Mouse (Mus musculus) kidney, embryonic 15.5 days (tissue): ENCODE results near the gene Rad54l. TPM values are rescaled to one million over a fixed set of nuclear protein-coding genes. Genes with fewer than 3 reads are reported as not detected.

ENCODE experiments used
- ATAC-seq: fragments of 200-750 bp; cut with Nextera tagmentation; replicated peaks from 2 replicates; pipeline ENCODE4 v1.8.0; 2017; ENCODE audit warnings: moderate TSS enrichment; ENCODE audit not compliant: low FRiP score
- H3K27ac ChIP-seq: fragments of 300-500 bp; sonication (generic); 2 replicates; pipeline ENCODE4 v1.5.1; 2015; ENCODE audit warnings: mild to moderate bottlenecking, inconsistent platforms
- H3K27me3 ChIP-seq: fragments of 300-500 bp; sonication (generic); 2 replicates; pipeline ENCODE4 v1.6.1; 2015; ENCODE audit warnings: inconsistent platforms
- H3K36me3 ChIP-seq: fragments of 300-500 bp; sonication (generic); 2 replicates; pipeline ENCODE4 v1.6.1; 2015; ENCODE audit warnings: inconsistent platforms
- H3K4me1 ChIP-seq: fragments of 300-500 bp; sonication (generic); 2 replicates; pipeline ENCODE4 v1.6.1; 2015; ENCODE audit warnings: inconsistent platforms
- H3K4me2 ChIP-seq: fragments of 300-500 bp; sonication (generic); 2 replicates; pipeline ENCODE4 v1.6.1; 2015; ENCODE audit warnings: moderate library complexity, mild to moderate bottlenecking, inconsistent platforms
- H3K4me3 ChIP-seq: fragments of 300-500 bp; sonication (generic); replicated peaks from 2 replicates; pipeline ENCODE4 v1.5.1; 2015; ENCODE audit warnings: mild to moderate bottlenecking, inconsistent platforms
- H3K9ac ChIP-seq: fragments of 300-500 bp; sonication (generic); 2 replicates; pipeline ENCODE4 v1.6.1; 2015; ENCODE audit warnings: mild to moderate bottlenecking, inconsistent platforms
- H3K9me3 ChIP-seq: fragments of 300-500 bp; sonication (generic); replicated peaks from 2 replicates; pipeline ENCODE4 v1.6.1; 2016; ENCODE audit warnings: inconsistent platforms
- WGBS: fragments of 180-500 bp; shearing (Covaris S2); methylation state at CpG from one replicate; pipeline ENCODE4 v1.1.7; 2015; ENCODE audit warnings: mixed read lengths; 5-methylcytosine and 5-hydroxymethylcytosine counted together
- polyA plus RNA-seq: library from polyadenylated mRNA; unstranded; fragments of >200 nt; fragmentation: Nextera tagmentation; extraction: Ambion mirVana; gene quantifications from 2 replicates; pipeline ENCODE4 v1.2.1, GENCODE M21; 2015

Rad54l gene
- 34.4 and 36.6 TPM in 2 replicates for polyA plus RNA-seq

DNA sequence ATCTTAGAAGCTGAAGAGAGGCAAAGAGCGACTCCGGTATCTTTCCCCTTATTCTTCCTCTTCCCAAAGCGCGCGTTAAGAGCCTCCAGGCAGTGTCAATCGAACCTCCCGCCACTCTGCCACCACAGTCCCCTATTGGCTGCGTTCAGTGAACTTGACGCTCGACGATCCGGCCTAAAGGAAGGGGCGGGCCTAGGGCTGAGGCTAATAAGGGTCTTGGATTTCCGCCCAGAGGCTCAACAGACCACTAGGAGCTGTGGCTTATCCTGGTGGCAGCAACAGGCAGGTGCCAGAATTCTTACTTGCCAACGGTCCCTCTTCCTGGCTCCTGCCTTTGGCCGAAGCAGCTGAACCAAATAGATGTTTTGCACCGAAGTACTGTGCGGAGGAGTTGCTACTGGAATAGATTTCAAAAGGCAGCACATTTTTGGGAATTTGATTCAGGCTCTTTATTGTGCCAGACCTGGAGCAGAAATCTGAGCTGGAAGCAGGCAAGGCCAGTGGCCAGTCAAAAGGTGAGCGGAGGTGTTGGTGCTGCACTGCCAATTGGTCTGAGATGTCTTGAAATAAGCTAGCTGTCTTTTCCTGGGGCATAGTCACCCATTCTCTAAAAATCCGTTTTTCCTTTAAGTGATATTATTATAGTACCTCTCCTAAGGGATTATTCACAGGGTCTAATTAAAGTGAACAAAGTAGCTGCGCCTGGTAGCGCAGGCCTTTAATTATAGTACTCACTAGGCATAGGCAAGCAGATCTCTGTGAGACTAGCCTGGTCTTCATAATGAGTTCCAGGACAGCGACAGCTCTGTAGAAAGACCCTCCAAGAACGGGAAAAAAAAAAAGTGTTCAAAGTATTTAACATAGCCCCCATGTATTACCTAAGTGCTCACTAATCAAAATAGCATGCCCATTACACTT, at the start of gene Rad54l, which contains the start of gene Pomgnt1:
TSS of gene Rad54l (minus strand) at position 89 of the 918 bp plus-strand sequence.
TSS of gene Pomgnt1 (plus strand) at position 239 of the 918 bp plus-strand sequence.
- Histone ChIP-seq H3K9ac (peak within 1 kb of the TSS; percentile 59), H3K36me3 (peaks cover 7% of the 10 kb centered on the region; the same call in 1 of the 2 replicates), H3K27ac (peak within 1 kb of the TSS; percentile 80), H3K9me3 (no peaks in the 10 kb centered on the region), H3K27me3 (no peaks in the 10 kb centered on the region), H3K4me3 (peak within 1 kb of the TSS; percentile 66), H3K4me2 (peak within 1 kb of the TSS; percentile 68), H3K4me1 (peaks cover 22% of the 10 kb centered on the region)
- ATAC-seq: peak; percentile 98
- WGBS: 5% methylated on average over 24 of the region's 24 CpGs

- H3K9ac ChIP-seq: no peak within 1 kb of the TSS
- H3K36me3 ChIP-seq: no peaks in the 10 kb centered on the region
- ATAC-seq: no peak
- 92% methylated on average over 6 of the region's 6 CpGs for WGBS
- no peak within 1 kb of the TSS for H3K4me3 ChIP-seq
- no peaks in the 10 kb centered on the region for H3K9me3 ChIP-seq
- no peaks in the 10 kb centered on the region for H3K27me3 ChIP-seq
- peaks cover 41% of the 10 kb centered on the region for H3K4me1 ChIP-seq
- no peak within 1 kb of the TSS for H3K27ac ChIP-seq
- no peak within 1 kb of the TSS for H3K4me2 ChIP-seq
Measured at GRCm38 (mm10) chr4:116173072-116173471, 49.6 kb upstream of the Rad54l start, which contains the start of the genes 1700042G07Rik and Gm49337. 1700042G07Rik (plus strand) TSS chr4:116173372. Gm49337 (plus strand) TSS chr4:116173384.

DNA sequence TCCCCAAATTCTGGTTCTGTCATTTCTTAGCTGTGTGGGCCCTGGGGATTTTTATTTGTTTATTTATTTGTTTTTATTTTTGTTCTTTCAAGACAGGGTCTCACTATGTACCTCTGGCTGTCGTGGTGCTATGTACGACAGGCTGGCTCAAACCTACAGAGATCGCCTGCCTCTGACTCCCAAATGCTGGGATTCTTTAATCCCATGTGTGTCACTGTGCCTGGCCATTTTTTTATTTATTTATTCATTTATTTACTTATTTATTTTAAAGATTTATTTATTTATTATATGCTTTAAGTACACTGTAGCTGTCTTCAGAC, 45.8 kb upstream of the Rad54l start:
- 76% methylated on average over 3 of the region's 3 CpGs for WGBS
- no peaks in the 10 kb centered on the region for H3K9me3 ChIP-seq
- peak; percentile 19; the same call in 1 of the 2 replicates for ATAC-seq

GRCm38 (mm10) chr4:116168617-116169352, 45.3 kb upstream of the Rad54l start:
- Histone ChIP-seq H3K27me3 (no peaks in the 10 kb centered on the region), H3K9ac (no peak overlapping the region), H3K4me3 (no peak overlapping the region), H3K36me3 (no peaks in the 10 kb centered on the region), H3K9me3 (no peaks in the 10 kb centered on the region), H3K4me2 (no peak overlapping the region), H3K4me1 (peaks cover 18% of the 10 kb centered on the region), H3K27ac (no peak overlapping the region)
- 82% methylated on average over 7 of the region's 8 CpGs for WGBS
- ATAC-seq: peak; percentile 45; the same call in 1 of the 2 replicates

More for the DNA sequence above, 45.8 kb upstream of the Rad54l start:
- Histone ChIP-seq H3K9ac (no peak overlapping the region), H3K4me2 (no peak overlapping the region), H3K4me3 (no peak overlapping the region), H3K27me3 (no peaks in the 10 kb centered on the region), H3K4me1 (peaks cover 20% of the 10 kb centered on the region), H3K27ac (no peak overlapping the region), H3K36me3 (no peaks in the 10 kb centered on the region)

DNA sequence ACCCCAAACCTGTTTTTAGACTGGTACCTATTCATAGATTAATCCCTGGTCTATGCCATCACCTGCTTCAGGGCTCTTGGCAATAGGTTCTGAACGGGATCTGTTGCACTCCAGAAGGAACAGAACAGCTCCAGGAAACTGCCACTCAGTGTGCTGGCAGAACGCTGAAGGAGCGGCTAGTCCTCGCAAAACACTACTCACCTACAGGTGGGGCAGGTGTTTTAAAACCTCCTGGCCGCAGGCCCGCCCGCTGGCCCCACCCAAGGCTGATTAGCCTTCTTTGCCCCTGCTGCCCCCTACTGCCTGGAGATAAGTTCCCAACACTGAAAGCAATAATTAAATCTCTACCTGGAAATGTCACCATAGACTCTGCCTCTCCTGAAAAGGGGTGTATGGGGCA, 43.9 kb upstream of the Rad54l start, which contains the start of gene Tspan1:
TSS of gene Tspan1 (minus strand) at position 198 of the 400 bp plus-strand sequence.
- no peak for ATAC-seq
- no peaks in the 10 kb centered on the region for H3K36me3 ChIP-seq
- H3K27me3 ChIP-seq: no peaks in the 10 kb centered on the region
- peaks cover 21% of the 10 kb centered on the region for H3K4me1 ChIP-seq
- H3K4me3 ChIP-seq: no peak within 1 kb of the TSS
- no peak within 1 kb of the TSS for H3K4me2 ChIP-seq
- H3K9ac ChIP-seq: no peak within 1 kb of the TSS
- WGBS: 37% methylated on average over 7 of the region's 7 CpGs
- no peaks in the 10 kb centered on the region for H3K9me3 ChIP-seq
- H3K27ac ChIP-seq: no peak within 1 kb of the TSS

- H3K9ac ChIP-seq: no peak overlapping the region
- 52% methylated on average over 8 of the region's 8 CpGs for WGBS
- H3K27ac ChIP-seq: no peak overlapping the region
- H3K4me1 ChIP-seq: peaks cover 26% of the 10 kb centered on the region
- no peak overlapping the region for H3K4me3 ChIP-seq
- no peaks in the 10 kb centered on the region for H3K9me3 ChIP-seq
- no peak for ATAC-seq
- no peak overlapping the region for H3K4me2 ChIP-seq
- 0 out of 2 replicates have a peak, but pooled peaks cover 4% of the 10 kb centered on the region for H3K36me3 ChIP-seq
- no peaks in the 10 kb centered on the region for H3K27me3 ChIP-seq
Measured at GRCm38 (mm10) chr4:116165708-116166407, 42.4 kb upstream of the Rad54l start.

- ATAC-seq: no peak
- 78% methylated on average over 2 of the region's 2 CpGs for WGBS
- no peak overlapping the region for H3K4me3 ChIP-seq
- H3K9me3 ChIP-seq: no peaks in the 10 kb centered on the region
- peaks cover 33% of the 10 kb centered on the region for H3K4me1 ChIP-seq
- no peak overlapping the region for H3K4me2 ChIP-seq
- no peak overlapping the region for H3K9ac ChIP-seq
- peaks cover 8% of the 10 kb centered on the region for H3K36me3 ChIP-seq
- H3K27ac ChIP-seq: peak overlapping the region; percentile 15; the same call in 1 of the 2 replicates
- H3K27me3 ChIP-seq: no peaks in the 10 kb centered on the region
Measured at GRCm38 (mm10) chr4:116164759-116165554, 41.5 kb upstream of the Rad54l start.

GRCm38 (mm10) chr4:116162142-116162541, 38.7 kb upstream of the Rad54l start:
- peak overlapping the region; percentile 10; the same call in 1 of the 2 replicates for H3K27ac ChIP-seq
- H3K9me3 ChIP-seq: no peaks in the 10 kb centered on the region
- no peaks in the 10 kb centered on the region for H3K27me3 ChIP-seq
- no peak overlapping the region for H3K4me2 ChIP-seq
- no peak for ATAC-seq
- WGBS: 59% methylated on average over 4 of the region's 4 CpGs
- H3K9ac ChIP-seq: no peak overlapping the region
- peaks cover 32% of the 10 kb centered on the region for H3K4me1 ChIP-seq
- peaks cover 37% of the 10 kb centered on the region for H3K36me3 ChIP-seq
- no peak overlapping the region for H3K4me3 ChIP-seq

DNA sequence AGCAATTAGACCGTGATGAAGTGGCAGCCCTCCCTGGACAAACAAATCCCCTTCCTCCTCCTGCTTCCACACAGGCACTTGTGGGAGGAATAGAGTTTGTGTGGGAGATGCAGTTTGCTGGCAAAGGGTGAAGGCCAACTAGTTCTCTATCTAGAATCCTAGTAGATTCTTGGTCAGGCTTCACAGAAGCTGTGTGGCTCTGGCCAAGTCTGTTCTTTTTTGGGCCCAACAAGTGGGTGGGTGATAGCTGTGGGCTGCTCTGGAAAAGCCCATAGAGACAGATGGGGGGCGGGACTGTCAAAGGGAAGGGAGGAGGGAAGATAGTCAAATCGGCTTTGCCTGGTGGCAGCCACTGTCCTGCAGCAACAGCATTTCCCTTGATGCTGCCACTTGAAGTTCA, 37.3 kb upstream of the Rad54l start:
- Histone ChIP-seq H3K9me3 (no peaks in the 10 kb centered on the region), H3K4me2 (no peak overlapping the region), H3K4me1 (peaks cover 26% of the 10 kb centered on the region), H3K36me3 (peaks cover 50% of the 10 kb centered on the region), H3K4me3 (no peak overlapping the region), H3K27me3 (no peaks in the 10 kb centered on the region), H3K27ac (no peak overlapping the region), H3K9ac (no peak overlapping the region)
- 57% methylated on average over 3 of the region's 3 CpGs for WGBS
- peak; percentile 31; the same call in 1 of the 2 replicates for ATAC-seq

DNA sequence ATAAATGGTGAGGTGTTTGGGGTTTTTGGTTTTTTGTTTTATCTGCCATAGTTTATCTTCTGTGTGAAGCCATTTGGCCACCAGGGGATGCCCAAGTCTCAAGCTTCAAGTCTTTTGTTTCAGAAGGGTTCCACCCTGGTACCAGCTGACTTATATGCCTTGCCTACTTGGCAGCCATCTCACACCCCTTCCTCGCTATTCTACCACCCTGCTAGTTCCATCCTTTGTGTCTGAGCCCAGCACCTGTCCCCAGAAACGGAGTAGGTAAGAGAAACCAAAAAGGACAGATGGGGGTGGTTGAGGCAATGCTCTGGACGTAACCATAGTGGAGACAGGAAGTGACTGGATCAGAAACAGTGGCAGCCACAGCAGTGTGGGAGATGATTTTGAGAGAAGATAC, 36.4 kb upstream of the Rad54l start:
- WGBS: 76% methylated on average over 3 of the region's 3 CpGs
- 0 out of 2 replicates have a peak overlapping the region, but pooled peaks have one; percentile 3 for H3K27ac ChIP-seq

DNA sequence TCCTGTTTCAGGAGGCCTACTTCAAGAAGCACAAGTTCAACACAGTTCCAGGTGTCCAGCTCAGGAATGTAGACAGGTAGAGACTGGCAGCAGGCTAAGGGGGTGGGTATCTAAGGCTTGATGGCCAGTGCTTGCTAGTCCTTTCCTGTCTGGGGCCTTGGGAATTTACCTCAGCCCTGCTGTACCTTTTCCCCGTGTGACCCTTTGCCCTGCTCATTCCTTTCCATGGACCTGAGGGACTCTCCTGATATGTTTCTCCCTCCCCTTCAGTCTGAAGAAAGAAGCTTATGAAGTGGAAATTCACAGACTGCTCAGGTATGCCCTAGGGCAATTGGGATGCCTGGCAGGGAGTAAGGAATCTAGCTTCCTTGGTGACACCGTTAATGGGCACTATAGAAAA, 34.4 kb upstream of the Rad54l start:
- peaks cover 16% of the 10 kb centered on the region; the same call in 1 of the 2 replicates for H3K4me1 ChIP-seq
- no peaks in the 10 kb centered on the region for H3K9me3 ChIP-seq
- 88% methylated on average over 2 of the region's 2 CpGs for WGBS
- no peak overlapping the region for H3K27ac ChIP-seq
- ATAC-seq: no peak
- H3K36me3 ChIP-seq: peaks cover 79% of the 10 kb centered on the region
- no peak overlapping the region for H3K4me3 ChIP-seq
- no peak overlapping the region for H3K4me2 ChIP-seq
- no peak overlapping the region for H3K9ac ChIP-seq
- H3K27me3 ChIP-seq: no peaks in the 10 kb centered on the region

More for the DNA sequence above, 36.4 kb upstream of the Rad54l start:
- peaks cover 19% of the 10 kb centered on the region; the same call in 1 of the 2 replicates for H3K4me1 ChIP-seq
- ATAC-seq: no peak
- no peak overlapping the region for H3K4me3 ChIP-seq
- H3K9me3 ChIP-seq: no peaks in the 10 kb centered on the region
- H3K4me2 ChIP-seq: no peak overlapping the region
- H3K9ac ChIP-seq: no peak overlapping the region
- H3K27me3 ChIP-seq: no peaks in the 10 kb centered on the region
- H3K36me3 ChIP-seq: peaks cover 59% of the 10 kb centered on the region
